Mouse (Mus musculus): ENCODE measurements at regions not wholly inside any gene's neighbourhood (a gene's known extent, or its start where the extent isn't known, plus 50 kb on each side); places are given as distances from the start of the nearest gene placed in this dataset.

DNA sequence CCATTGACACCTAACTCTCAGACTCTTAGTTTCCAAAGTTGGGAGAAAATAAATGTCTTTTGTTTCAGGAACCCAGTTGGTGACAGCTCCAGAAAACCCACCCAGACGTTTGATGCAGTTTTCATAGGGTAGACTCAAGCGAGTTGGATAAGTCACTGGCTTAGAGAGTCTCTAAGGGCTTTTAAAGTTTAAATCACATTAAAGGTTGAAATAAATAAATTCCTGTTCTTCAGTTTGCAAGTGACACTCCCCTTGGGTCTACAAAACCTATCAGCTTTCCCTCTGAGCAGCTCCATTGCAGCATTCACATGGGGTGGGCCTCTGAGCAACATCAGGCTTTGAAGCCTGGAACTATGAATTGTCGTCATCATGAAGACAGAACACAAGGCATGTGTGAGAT lies 69.9 kb upstream of the Gdf10 start:
- no peak for ATAC-seq (ENCODE audit: insufficient number of reproducible peaks, low FRiP score, low TSS enrichment)

GRCm38 (mm10) chr14:33854181-33854580 lies 69.2 kb upstream of the Gdf10 start:
- ATAC-seq (ENCODE audit: insufficient number of reproducible peaks, low FRiP score, low TSS enrichment): no peak

DNA sequence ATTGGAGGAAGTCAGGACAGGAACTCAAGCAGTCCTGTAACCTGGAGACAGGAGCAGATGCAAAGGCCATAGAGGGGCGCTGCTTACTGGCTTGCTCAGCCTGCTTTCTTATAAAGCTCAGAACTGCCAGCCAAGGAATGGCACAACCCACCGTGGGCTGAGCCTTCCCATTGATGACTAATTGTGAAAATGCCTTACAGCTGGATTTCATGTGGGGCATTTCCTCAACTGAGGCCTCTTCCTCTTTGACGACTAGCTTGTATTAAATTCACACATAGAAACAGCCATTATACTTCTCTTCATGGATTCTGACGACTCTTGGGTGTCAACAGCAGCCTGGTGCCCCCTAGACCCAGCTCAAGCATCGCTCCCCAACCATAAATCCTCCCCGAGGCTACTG lies 66.4 kb upstream of the Gdf10 start:
- ATAC-seq (ENCODE audit: insufficient number of reproducible peaks, low FRiP score, low TSS enrichment): no peak

DNA sequence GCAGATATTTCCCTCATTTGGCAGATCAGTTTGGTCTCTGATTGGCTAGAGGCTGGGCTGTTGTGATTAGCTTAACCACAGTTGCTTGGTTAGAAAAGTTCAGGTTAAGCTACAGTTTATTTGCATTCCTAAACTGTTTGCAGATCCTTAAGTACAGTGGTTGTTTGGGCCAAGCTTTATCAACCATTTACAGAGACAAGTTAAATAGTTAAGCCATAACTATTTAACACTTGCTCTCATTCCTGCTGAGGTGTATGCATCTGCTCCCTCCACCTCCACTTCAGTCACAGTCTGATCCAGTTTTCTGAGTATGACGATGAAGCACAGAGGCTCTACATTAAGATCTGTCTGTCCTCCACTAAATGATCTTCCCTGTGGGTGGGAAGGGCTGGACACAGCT lies 58.6 kb upstream of the Gdf10 start:
- ATAC-seq (ENCODE audit: insufficient number of reproducible peaks, low FRiP score, low TSS enrichment): no peak

- no peak for ATAC-seq (ENCODE audit: insufficient number of reproducible peaks, low FRiP score, low TSS enrichment)
Measured at GRCm38 (mm10) chr14:33865746-33866145, 57.6 kb upstream of the Gdf10 start.

GRCm38 (mm10) chr14:33867674-33868073 lies 55.7 kb upstream of the Gdf10 start:
- ATAC-seq (ENCODE audit: insufficient number of reproducible peaks, low FRiP score, low TSS enrichment): no peak
